Mouse (Mus musculus): ENCODE data around the gene Zc3hav1l. TPM values are rescaled to one million over a fixed set of nuclear protein-coding genes. Genes with fewer than 3 reads are reported as not detected.

The Zc3hav1l gene
- polyA plus RNA-seq, 1 experiment from 2014 or later: 0.59 TPM

- Histone ChIP-seq H3K79me2 (ENCODE audit: inconsistent target) (peaks cover 32% of the 10 kb centered on the region; the same call in 1 of the 2 replicates), H3K4me3 (ENCODE audit: inconsistent target) (no peak overlapping the region), H3K27ac (no peak overlapping the region), H3K36me3 (ENCODE audit: inconsistent target) (peaks cover 100% of the 10 kb centered on the region)
Measured at GRCm38 (mm10) chr6:38309741-38310140, 10.7 kb upstream of the Zc3hav1l start.

GRCm38 (mm10) chr6:38304981-38305380 is 5.9 kb upstream of the Zc3hav1l start:
- WGBS (ENCODE audit: missing documents): 100% methylated on average over 3 of the region's 3 CpGs
- Histone ChIP-seq H3K4me3 (ENCODE audit: inconsistent target) (no peak overlapping the region), H3K79me2 (ENCODE audit: inconsistent target) (no peaks in the 10 kb centered on the region), H3K36me3 (ENCODE audit: inconsistent target) (peaks cover 58% of the 10 kb centered on the region), H3K27ac (no peak overlapping the region)

- Histone ChIP-seq H3K4me3 (ENCODE audit: inconsistent target) (peak overlapping the region; percentile 33), H3K79me2 (ENCODE audit: inconsistent target) (no peaks in the 10 kb centered on the region), H3K36me3 (ENCODE audit: inconsistent target) (no peaks in the 10 kb centered on the region), H3K27ac (no peak overlapping the region)
- 4% methylated on average over 10 of the region's 10 CpGs for WGBS (ENCODE audit: missing documents)
Measured at GRCm38 (mm10) chr6:38298246-38298635, 818 bp downstream of the Zc3hav1l start.

- H3K36me3 ChIP-seq (ENCODE audit: inconsistent target): no peaks in the 10 kb centered on the region
- no peak overlapping the region for H3K27ac ChIP-seq
- H3K79me2 ChIP-seq (ENCODE audit: inconsistent target): no peaks in the 10 kb centered on the region
- peak overlapping the region; percentile 33; the same call in 1 of the 2 replicates for H3K4me3 ChIP-seq (ENCODE audit: inconsistent target)
- 73% methylated on average over 12 of the region's 12 CpGs for WGBS (ENCODE audit: missing documents)
Measured at GRCm38 (mm10) chr6:38297580-38298245, 1.3 kb downstream of the Zc3hav1l start.

- no peaks in the 10 kb centered on the region for H3K79me2 ChIP-seq (ENCODE audit: inconsistent target)
- 93% methylated on average over 3 of the region's 3 CpGs for WGBS (ENCODE audit: missing documents)
- no peak overlapping the region for H3K4me3 ChIP-seq (ENCODE audit: inconsistent target)
- H3K36me3 ChIP-seq (ENCODE audit: inconsistent target): no peaks in the 10 kb centered on the region
- no peak overlapping the region for H3K27ac ChIP-seq
Measured at GRCm38 (mm10) chr6:38293708-38294107, 5.4 kb downstream of the Zc3hav1l start.

- WGBS (ENCODE audit: missing documents): 96% methylated on average over 9 of the region's 11 CpGs
Measured at GRCm38 (mm10) chr6:38292871-38293646, 6.0 kb downstream of the Zc3hav1l start.

GRCm38 (mm10) chr6:38284422-38284821 is 14.6 kb downstream of the Zc3hav1l start:
- Histone ChIP-seq H3K36me3 (ENCODE audit: inconsistent target) (no peaks in the 10 kb centered on the region), H3K27ac (no peak overlapping the region), H3K4me3 (ENCODE audit: inconsistent target) (no peak overlapping the region), H3K79me2 (ENCODE audit: inconsistent target) (no peaks in the 10 kb centered on the region)
- 95% methylated on average over 15 of the region's 19 CpGs for WGBS (ENCODE audit: missing documents)

More at GRCm38 (mm10) chr6:38292871-38293646, 6.0 kb downstream of the Zc3hav1l start:
- Histone ChIP-seq H3K4me3 (ENCODE audit: inconsistent target) (no peak overlapping the region), H3K27ac (no peak overlapping the region), H3K79me2 (ENCODE audit: inconsistent target) (no peaks in the 10 kb centered on the region), H3K36me3 (ENCODE audit: inconsistent target) (no peaks in the 10 kb centered on the region)

GRCm38 (mm10) chr6:38264466-38264865 is 34.6 kb downstream of the Zc3hav1l start:
- H3K27ac ChIP-seq: no peak overlapping the region
- WGBS (ENCODE audit: missing documents): 94% methylated on average over 7 of the region's 7 CpGs
- H3K4me3 ChIP-seq (ENCODE audit: inconsistent target): no peak overlapping the region
- H3K79me2 ChIP-seq (ENCODE audit: inconsistent target): no peaks in the 10 kb centered on the region
- no peaks in the 10 kb centered on the region for H3K36me3 ChIP-seq (ENCODE audit: inconsistent target)

GRCm38 (mm10) chr6:38263393-38264159 is 35.5 kb downstream of the Zc3hav1l start:
- H3K4me3 ChIP-seq (ENCODE audit: inconsistent target): no peak overlapping the region
- no peaks in the 10 kb centered on the region for H3K79me2 ChIP-seq (ENCODE audit: inconsistent target)
- H3K27ac ChIP-seq: no peak overlapping the region
- 48% methylated on average over 5 of the region's 5 CpGs for WGBS (ENCODE audit: missing documents)
- no peaks in the 10 kb centered on the region for H3K36me3 ChIP-seq (ENCODE audit: inconsistent target)

- no peaks in the 10 kb centered on the region for H3K79me2 ChIP-seq (ENCODE audit: inconsistent target)
- H3K27ac ChIP-seq: no peak overlapping the region
- H3K36me3 ChIP-seq (ENCODE audit: inconsistent target): no peaks in the 10 kb centered on the region
- no peak overlapping the region for H3K4me3 ChIP-seq (ENCODE audit: inconsistent target)
- WGBS (ENCODE audit: missing documents): 79% methylated on average over 4 of the region's 4 CpGs
Measured at GRCm38 (mm10) chr6:38261877-38262276, 37.2 kb downstream of the Zc3hav1l start.

GRCm38 (mm10) chr6:38257506-38257905 is 41.6 kb downstream of the Zc3hav1l start:
- Histone ChIP-seq H3K4me3 (ENCODE audit: inconsistent target) (no peak overlapping the region), H3K27ac (no peak overlapping the region), H3K36me3 (ENCODE audit: inconsistent target) (no peaks in the 10 kb centered on the region), H3K79me2 (ENCODE audit: inconsistent target) (no peaks in the 10 kb centered on the region)
- WGBS (ENCODE audit: missing documents): 95% methylated on average over 8 of the region's 8 CpGs

GRCm38 (mm10) chr6:38256793-38257192 is 42.3 kb downstream of the Zc3hav1l start:
- Histone ChIP-seq H3K4me3 (ENCODE audit: inconsistent target) (no peak overlapping the region), H3K27ac (no peak overlapping the region), H3K36me3 (ENCODE audit: inconsistent target) (no peaks in the 10 kb centered on the region), H3K79me2 (ENCODE audit: inconsistent target) (no peaks in the 10 kb centered on the region)
- 100% methylated on average over 4 of the region's 4 CpGs for WGBS (ENCODE audit: missing documents)

GRCm38 (mm10) chr6:38255794-38256193 is 43.3 kb downstream of the Zc3hav1l start:
- 79% methylated on average over 2 of the region's 2 CpGs for WGBS (ENCODE audit: missing documents)
- H3K4me3 ChIP-seq (ENCODE audit: inconsistent target): no peak overlapping the region
- H3K36me3 ChIP-seq (ENCODE audit: inconsistent target): no peaks in the 10 kb centered on the region
- no peak overlapping the region for H3K27ac ChIP-seq
- no peaks in the 10 kb centered on the region for H3K79me2 ChIP-seq (ENCODE audit: inconsistent target)

GRCm38 (mm10) chr6:38253736-38254641 is 45.1 kb downstream of the Zc3hav1l start, which contains the start of gene D630045J12Rik:
Gene D630045J12Rik, minus strand, starts transcription at chr6:38254009.
- no peaks in the 10 kb centered on the region for H3K79me2 ChIP-seq (ENCODE audit: inconsistent target)
- H3K27ac ChIP-seq: no peak within 1 kb of the TSS
- H3K4me3 ChIP-seq (ENCODE audit: inconsistent target): no peak within 1 kb of the TSS; the same call in 1 of the 2 replicates
- 2% methylated on average over 88 of the region's 118 CpGs for WGBS (ENCODE audit: missing documents)
- H3K36me3 ChIP-seq (ENCODE audit: inconsistent target): no peaks in the 10 kb centered on the region
